In the genomic region with DNA sequence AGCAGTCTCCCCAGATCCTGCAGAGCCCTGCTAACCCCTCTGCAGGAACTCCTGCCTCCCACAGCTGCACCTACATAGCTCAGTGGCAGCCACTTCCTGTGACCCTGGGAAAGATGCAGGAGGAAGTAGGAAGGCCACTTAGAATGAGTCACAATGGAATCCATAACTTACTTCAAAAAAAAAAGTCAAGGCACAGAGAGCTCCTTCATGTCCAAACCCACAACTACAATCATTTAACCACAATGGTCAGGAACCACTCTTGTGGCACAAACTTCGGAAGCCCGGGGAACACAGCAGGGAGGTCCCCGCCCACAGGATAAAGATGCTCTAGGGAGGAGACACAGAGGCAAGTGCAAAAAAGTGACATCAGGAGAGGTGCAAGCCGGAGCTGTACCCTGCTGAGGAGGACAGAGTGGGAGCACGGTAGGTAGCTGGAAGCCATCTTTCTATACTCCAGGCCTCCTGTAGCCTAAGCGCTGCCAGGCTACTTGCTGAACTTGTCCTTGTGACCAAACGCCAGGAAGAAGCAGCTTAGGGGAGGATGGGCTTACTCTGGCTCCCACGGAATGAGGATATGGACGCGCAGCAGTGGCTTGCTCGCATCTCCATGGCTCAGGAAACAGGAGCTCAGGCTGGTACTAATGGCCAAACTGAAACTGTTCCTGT, we compare ENCODE assay signal across 10 mouse cellular contexts. TPM values are rescaled to one million over a fixed set of nuclear protein-coding genes. Genes with fewer than 3 reads are reported as not detected.
DNase-seq lines count a peak whose midpoint lies in the region; ATAC-seq and TF ChIP-seq lines count a peak whose summit lies in the region.
"Had no signal": no experiment of that assay in that cellular context is flagged by ENCODE, and none has a peak within 500 bp of the region (broad histone marks: within the 10 kb centered on the region; RNA-seq: fewer than 3 reads in every experiment).

No protein-coding gene starts in this region.

- peaks cover 80% of the 10 kb centered on the region for H3K4me1 ChIP-seq in heart, embryonic 16.5 days (ENCODE audit: control insufficient read depth, insufficient read depth, low read length)

- TF ChIP-seq CTCF in C2C12 (IDR thresholded peaks at IDR 0.05; ENCODE audit: control insufficient read depth, insufficient read depth, insufficient read length), result no peak

- no peak overlapping the region for H3ac ChIP-seq in C2C12 (ENCODE audit: control insufficient read depth, insufficient read length, low read depth)

- H3K27me3 ChIP-seq in heart, embryonic 16.5 days (ENCODE audit: control insufficient read depth, insufficient read depth, low read length), result no peaks in the 10 kb centered on the region
- H3K27me3 ChIP-seq in C2C12 (ENCODE audit: control insufficient read depth, insufficient read depth, insufficient read length), result no peaks in the 10 kb centered on the region

- no peak for ATAC-seq in heart, embryonic 16.5 days (replicated peaks; ENCODE audit: extremely low read depth, insufficient read depth, low FRiP score)
- ATAC-seq in inflammation-experienced regulatory T-cells, adult 6 months, result peak; percentile 12

- WGBS in heart, embryonic 16.5 days, result 48% methylated on average over 11 of the region's 11 CpGs

- H3K79me2 ChIP-seq in C2C12 (ENCODE audit: control insufficient read depth, insufficient read depth), result peaks cover 12% of the 10 kb centered on the region

- peak overlapping the region; percentile 23; the same call in 1 of the 2 replicates for H3K9ac ChIP-seq in heart, embryonic 16.5 days (ENCODE audit: low read length)
- H3K9ac ChIP-seq: lung, embryonic 14.5 days had no signal

- H3K36me3 ChIP-seq in heart, embryonic 16.5 days (ENCODE audit: control insufficient read depth, insufficient read depth), result no peaks in the 10 kb centered on the region
- H3K36me3 ChIP-seq in C2C12 (ENCODE audit: control insufficient read depth, insufficient read depth), result no peaks in the 10 kb centered on the region

- H3K4me3 ChIP-seq in heart, embryonic 16.5 days (ENCODE audit: low read length), result no peak overlapping the region
- no peak overlapping the region for H3K4me3 ChIP-seq in C2C12 (ENCODE audit: insufficient read depth, poor library complexity, severe bottlenecking)

- no peak overlapping the region for H3K4me2 ChIP-seq in heart, embryonic 16.5 days (ENCODE audit: low read depth, low read length)
- H3K4me2 ChIP-seq: lung, embryonic 14.5 days had no signal

- H3K79me3 ChIP-seq in C2C12 (ENCODE audit: low read depth), result peaks cover 2% of the 10 kb centered on the region

- peak overlapping the region; percentile 47 for H3K27ac ChIP-seq in heart, embryonic 16.5 days (ENCODE audit: low read length)

- H3K9me3 ChIP-seq in heart, embryonic 16.5 days (replicated peaks; ENCODE audit: control insufficient read depth, low read length), result no peaks in the 10 kb centered on the region

- DNase-seq in heart, adult 9 months (ENCODE audit: low spot score in 2 of 2), result no peak
- DNase-seq in ZHBTc4 (ENCODE audit: low read depth, low spot score) (peak; percentile 34), liver (no peak)
- no peak for DNase-seq in urinary bladder, postnatal 4 days (ENCODE audit: low spot score in 2 of 2)
- DNase-seq in right cerebral cortex, adult 18-20 months, result no peak
- DNase-seq: kidney, adult 11 months; lung, embryonic 14.5 days had no signal

TF ChIP-seq in C2C12, 6 proteins besides CTCF, POLR2A, EP300 and RAD21:
- TF ChIP-seq MYOG (IDR thresholded peaks at IDR 0.05; ENCODE audit: control insufficient read depth, extremely low read depth, insufficient read length) (no peak), FOSL1 (IDR thresholded peaks at IDR 0.05; ENCODE audit: insufficient read depth, low read length, poor library complexity, severe bottlenecking) (peak; percentile 6)

RNA-seq across cellular contexts. Expression of a gene that starts 8.7 kb away (rescaled TPM):
- polyA plus RNA-seq in heart, embryonic 16.5 days (2015; fragmentation: Nextera tagmentation; extraction: Ambion mirVana), result 19.9 and 24.4 TPM in 2 replicates
- 6.5 TPM for polyA plus RNA-seq in C2C12 (2012; fragmentation: generic; extraction: Trizol)
- polyA plus RNA-seq in inflammation-experienced regulatory T-cells, adult 6 months (2017; shearing (Covaris generic)), result 1 to 10 TPM in 2 of 3 experiments, under 1 TPM in 1; 0.39 to 2.2 (median 2.0) TPM
